Comparison of ENCODE assay signal across 8 mouse cellular contexts in the genomic region with DNA sequence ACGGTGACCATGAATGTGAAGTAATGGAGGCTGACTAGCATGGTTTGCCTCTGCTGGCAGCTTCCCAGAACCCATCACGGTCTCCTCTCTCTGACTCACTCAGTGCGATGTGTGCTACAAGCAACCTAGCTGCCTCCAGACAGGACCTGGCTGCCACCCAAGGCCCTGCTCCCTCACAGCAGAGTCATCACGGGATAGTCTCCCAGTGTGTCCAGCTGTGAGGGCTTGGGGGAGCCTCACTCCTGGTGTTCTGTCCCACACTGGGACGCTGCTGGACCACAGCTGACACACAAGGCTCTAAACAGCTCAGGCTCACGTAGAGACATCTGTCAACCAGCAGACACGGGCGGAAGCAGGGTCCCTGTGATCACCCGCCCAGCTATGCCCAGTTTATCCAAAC.
DNase-seq lines count a peak whose midpoint lies in the region; ATAC-seq and TF ChIP-seq lines count a peak whose summit lies in the region.

No protein-coding gene starts in this region.

- no peak overlapping the region for H3K4me2 ChIP-seq in forebrain, embryonic 16.5 days (ENCODE audit: low read length)

- TF ChIP-seq RAD21 in MEL (IDR thresholded peaks at IDR 0.05; ENCODE audit: low read depth, low read length), result no peak

- WGBS in forebrain, embryonic 16.5 days, result 41% methylated on average over 9 of the region's 9 CpGs

- peak overlapping the region; percentile 94 for H3K27ac ChIP-seq in MEL (ENCODE audit: control insufficient read depth, low read depth, low read length)
- no peak overlapping the region for H3K27ac ChIP-seq in forebrain, embryonic 16.5 days (ENCODE audit: low read length)

- no peaks in the 10 kb centered on the region for H3K9me3 ChIP-seq in MEL (replicated peaks; ENCODE audit: insufficient read depth, low read length)
- H3K9me3 ChIP-seq in forebrain, embryonic 16.5 days (ENCODE audit: control insufficient read depth, low read length), result no peaks in the 10 kb centered on the region

- no peak for TF ChIP-seq EP300 in MEL (IDR thresholded peaks at IDR 0.05; ENCODE audit: low read depth in 1 of 2, low read length in 2 of 2)

- H3K9ac ChIP-seq in MEL (ENCODE audit: control insufficient read depth, low read depth, low read length, poor library complexity, severe bottlenecking), result no peak overlapping the region; the same call in 1 of the 2 replicates
- H3K9ac ChIP-seq in forebrain, embryonic 16.5 days (replicated peaks; ENCODE audit: low read depth, low read length), result no peak overlapping the region

- peak; percentile 20 to 23 for DNase-seq in cerebellum, adult 18-20 months
- peak; percentile 69 for DNase-seq in MEL (ENCODE audit: low read depth, low spot score)
- peak; percentile 84 to 87 for DNase-seq in heart, postnatal 14 days
- peak; percentile 30 to 48 for DNase-seq in left cerebral cortex, postnatal 36 days (ENCODE audit: low spot score in 2 of 2)
- DNase-seq in right cerebral cortex, postnatal 4 days, result peak; percentile 51
- DNase-seq in natural killer cell, adult 2 months (ENCODE audit: low spot score in 2 of 2), result no peak

- H3K36me3 ChIP-seq in MEL (ENCODE audit: control insufficient read depth in 1 of 2, insufficient read depth in 2 of 2, low read length in 2 of 2), result peaks cover 0 to 15% of the 10 kb centered on the region in 2 experiments; a peak in 2 of 4 replicates
- no peaks in the 10 kb centered on the region for H3K36me3 ChIP-seq in forebrain, embryonic 16.5 days (ENCODE audit: control insufficient read depth, insufficient read depth)

- no peak for ATAC-seq in cerebellum, adult (ENCODE audit: insufficient number of reproducible peaks, low FRiP score, low TSS enrichment)
- peak; percentile 57 for ATAC-seq in forebrain, embryonic 16.5 days

- H3K79me2 ChIP-seq in MEL (ENCODE audit: control insufficient read depth, insufficient read depth, low read length, poor library complexity), result peaks cover 12% of the 10 kb centered on the region

- no peaks in the 10 kb centered on the region for H3K27me3 ChIP-seq in MEL (ENCODE audit: control insufficient read depth in 1 of 2, insufficient read depth in 2 of 2, low read length in 2 of 2)
- no peaks in the 10 kb centered on the region for H3K27me3 ChIP-seq in forebrain, embryonic 16.5 days (replicated peaks; ENCODE audit: control insufficient read depth, insufficient read depth, low read length)

- peaks cover 6 to 28% of the 10 kb centered on the region in 2 experiments for H3K4me1 ChIP-seq in MEL (ENCODE audit: control insufficient read depth in 1 of 2, insufficient read depth in 2 of 2, low read length in 2 of 2)
- peaks cover 22% of the 10 kb centered on the region for H3K4me1 ChIP-seq in forebrain, embryonic 16.5 days (replicated peaks; ENCODE audit: control insufficient read depth, insufficient read depth, low read length)

- TF ChIP-seq POLR2A in MEL (IDR thresholded peaks at IDR 0.05; ENCODE audit: control insufficient read depth in 1 of 2, insufficient read depth in 1 of 2, low read depth in 1 of 2, low read length in 2 of 2, poor library complexity in 1 of 2), result no peak

- intact Hi-C loops in heart, postnatal 14 days (cut with DNase I), result loop anchor here (5.0 kb wide), 1 partner anchor 76 kb away; a partner anchor contains a TSS
- intact Hi-C loops in left cerebral cortex, postnatal 36 days (cut with DNase I), result no loop called here

- TF ChIP-seq CTCF in MEL (IDR thresholded peaks at IDR 0.05 in 2 of 3, conservative IDR thresholded peaks at IDR 0.05 in 1 of 3; ENCODE audit: control insufficient read depth in 1 of 3, insufficient read depth in 1 of 3, low read depth in 2 of 3, low read length in 3 of 3, poor library complexity in 1 of 3, severe bottlenecking in 1 of 3), result no peak

- no peak overlapping the region for H3K4me3 ChIP-seq in MEL (ENCODE audit: control insufficient read depth in 1 of 2, insufficient read depth in 1 of 2, low read depth in 2 of 2, low read length in 2 of 2)
- H3K4me3 ChIP-seq in forebrain, embryonic 16.5 days (replicated peaks; ENCODE audit: low read length), result no peak overlapping the region

TF ChIP-seq in MEL, 35 proteins besides CTCF, POLR2A, EP300 and RAD21:
- TF ChIP-seq ZNF384 (IDR thresholded peaks at IDR 0.05; ENCODE audit: low read depth, low read length), result no peak
- TF ChIP-seq JUND (IDR thresholded peaks at IDR 0.05; ENCODE audit: low read depth, low read length), result no peak
- no peak for TF ChIP-seq UBTF (IDR thresholded peaks at IDR 0.05; ENCODE audit: borderline replicate concordance, insufficient read depth, low read depth, low read length)
- no peak for TF ChIP-seq CHD1 (IDR thresholded peaks at IDR 0.05; ENCODE audit: low read depth, low read length)
- no peak for TF ChIP-seq MXI1 (IDR thresholded peaks at IDR 0.05; ENCODE audit: low read depth, low read length)
- no peak for TF ChIP-seq MAX (IDR thresholded peaks at IDR 0.05; ENCODE audit: low read length)
- TF ChIP-seq SMC3 (IDR thresholded peaks at IDR 0.05; ENCODE audit: low read depth, low read length), result no peak
- TF ChIP-seq GABPA (IDR thresholded peaks at IDR 0.05; ENCODE audit: low read depth, low read length), result no peak
- TF ChIP-seq ZKSCAN1 (IDR thresholded peaks at IDR 0.05; ENCODE audit: low read depth, low read length), result no peak
TF ChIP-seq in MEL: peak in this region for 0.

Comparison
In these comparisons a context has a peak if more than half of its experiments do, and no peak if none do; other contexts are left out.
1. DNase-seq: peak in cerebellum, adult 18-20 months (2 of 2), MEL (single experiment), heart, postnatal 14 days (2 of 2), left cerebral cortex, postnatal 36 days (2 of 2) and right cerebral cortex, postnatal 4 days (single experiment); none in natural killer cell, adult 2 months (0 of 2).